Mouse (Mus musculus): ENCODE data around the gene Fsd2.
A peak's percentile ranks its signal among the peaks of the same experiment; 100 is the strongest.

Fsd2 gene

GRCm38 (mm10) chr7:81566892-81567291, at the start of gene Fsd2:
Gene Fsd2, minus strand, starts transcription at chr7:81566944.
- DNase-seq (ENCODE audit: low spot score in 2 of 2) = no peak

- DNase-seq (ENCODE audit: low spot score in 2 of 2) = no peak
These were observed 48.3 kb upstream of the Fsd2 start for GRCm38 (mm10) chr7:81615031-81615430.

DNA sequence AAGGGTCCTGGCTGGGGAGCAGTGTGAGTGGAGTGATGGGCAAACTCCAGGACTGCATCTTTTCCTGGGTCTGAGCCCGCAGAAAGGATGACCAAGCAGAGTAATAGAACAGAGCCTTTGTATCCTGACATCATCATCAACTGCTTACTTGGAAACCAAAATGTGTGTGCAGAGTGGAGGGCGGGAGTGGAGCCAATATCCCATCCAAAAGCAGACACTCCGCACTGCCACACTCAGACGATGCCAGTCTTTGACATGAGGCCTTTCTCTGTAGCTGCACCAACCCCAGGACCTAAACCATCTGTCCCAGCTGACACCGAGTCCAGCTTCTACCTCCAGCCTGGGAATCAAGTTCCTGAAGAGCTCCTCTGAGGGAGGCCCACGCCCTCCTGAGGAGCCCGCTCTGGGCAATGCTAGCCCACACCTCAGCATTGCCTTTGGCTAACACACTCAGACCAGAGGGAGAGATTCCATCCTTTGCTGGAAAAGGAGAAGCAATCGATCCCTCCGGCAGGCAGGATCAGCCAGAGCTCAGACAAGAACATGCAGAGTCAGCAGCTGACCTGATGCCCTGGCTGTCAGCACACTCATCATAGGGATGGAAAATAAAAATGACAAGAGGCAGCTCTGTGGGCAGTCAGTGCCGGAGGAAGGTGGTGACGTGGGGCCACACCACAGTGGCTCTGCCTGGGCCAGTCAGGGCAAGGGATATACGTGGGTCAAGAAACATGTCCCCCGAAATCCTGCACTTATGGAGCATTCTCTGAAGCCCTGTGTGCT, 46.3 kb upstream of the Fsd2 start:
- no peak for DNase-seq (ENCODE audit: low spot score in 2 of 2)

GRCm38 (mm10) chr7:81610125-81610524, 43.4 kb upstream of the Fsd2 start:
- DNase-seq (ENCODE audit: low spot score in 2 of 2) = no peak

GRCm38 (mm10) chr7:81606452-81606851, 39.7 kb upstream of the Fsd2 start:
- no peak for DNase-seq (ENCODE audit: low spot score in 2 of 2)

DNA sequence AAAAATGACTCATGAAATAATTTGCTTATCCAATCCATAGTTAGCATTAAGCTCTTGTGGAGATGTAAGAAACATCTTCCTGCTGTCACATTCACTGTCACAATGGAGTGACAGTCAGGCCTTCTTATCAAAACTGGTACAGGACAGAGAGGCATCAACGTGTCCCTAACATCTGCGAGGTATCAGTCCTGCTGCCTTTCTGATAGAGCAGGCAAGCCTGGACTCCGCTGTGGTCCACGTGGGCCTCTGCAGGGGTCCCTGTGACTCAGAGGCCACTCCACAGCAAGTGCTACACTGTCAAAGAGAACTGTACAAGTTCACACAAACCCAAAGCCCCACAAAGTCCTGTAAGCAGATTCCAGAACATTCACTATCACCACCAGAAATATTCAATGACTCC, 38.7 kb upstream of the Fsd2 start:
- DNase-seq (ENCODE audit: low spot score in 2 of 2) = no peak

DNA sequence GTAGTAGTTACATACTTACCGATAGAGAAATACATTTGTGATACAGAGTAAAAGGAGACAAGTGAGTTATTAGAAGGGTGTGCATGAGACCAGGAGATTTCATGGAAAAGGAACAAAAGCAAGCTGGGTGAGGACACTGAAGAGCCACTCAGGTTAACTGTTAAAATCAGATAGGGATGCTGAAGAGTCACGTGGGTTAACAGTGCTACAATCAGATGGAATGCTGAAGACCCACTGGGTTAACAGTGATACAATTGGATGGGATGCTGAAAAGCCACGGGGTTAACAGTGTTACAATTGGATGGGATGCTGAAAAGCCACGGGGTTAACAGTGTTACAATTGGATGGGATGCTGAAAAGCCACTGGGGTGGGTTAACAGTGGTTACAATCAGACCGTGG, 38.2 kb upstream of the Fsd2 start:
- no peak for DNase-seq (ENCODE audit: low spot score in 2 of 2)

- DNase-seq (ENCODE audit: low spot score in 2 of 2) = peak in 1 of 2 experiments; percentile 32
These were observed 32.9 kb upstream of the Fsd2 start for GRCm38 (mm10) chr7:81599379-81600280.

DNA sequence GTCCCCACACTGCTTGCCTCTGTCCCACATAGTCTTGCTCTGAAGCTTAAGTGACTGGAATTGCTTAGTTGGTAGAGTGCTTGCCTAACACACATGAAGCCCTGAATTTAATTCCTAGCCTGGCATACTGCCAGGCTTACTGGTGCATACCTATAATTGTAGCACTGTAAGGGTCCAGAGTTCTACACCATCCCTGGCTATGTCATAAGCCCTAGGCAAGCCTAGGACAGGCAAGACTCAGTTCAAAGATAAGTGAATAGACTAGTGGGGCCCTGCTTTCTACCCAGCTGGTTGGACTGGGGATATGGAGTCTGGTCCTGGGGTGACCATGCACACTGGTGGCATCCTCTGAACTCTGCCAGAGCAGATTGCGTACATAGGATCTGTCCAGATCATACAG, 30.9 kb upstream of the Fsd2 start:
- DNase-seq (ENCODE audit: low spot score in 2 of 2) = no peak

DNA sequence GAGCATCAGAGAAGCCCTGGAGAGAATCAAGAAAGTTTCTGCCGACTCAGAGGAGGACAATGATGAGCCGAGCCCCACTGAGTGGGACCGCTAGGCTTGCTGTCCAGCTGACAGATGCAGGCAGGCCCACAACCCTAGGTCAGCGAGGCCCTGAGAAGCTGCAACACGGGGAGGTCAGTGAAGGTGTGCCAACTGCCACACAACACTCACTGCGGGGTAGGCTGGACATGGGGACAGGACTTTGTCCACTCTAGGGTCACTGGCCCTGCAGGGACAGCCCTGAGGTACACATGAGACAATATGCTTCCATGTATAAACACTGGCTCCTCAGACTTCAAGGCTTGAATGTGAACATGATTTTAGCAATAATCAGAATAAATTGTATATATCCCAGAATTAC, 29.3 kb upstream of the Fsd2 start:
- DNase-seq (ENCODE audit: low spot score in 2 of 2) = no peak

DNA sequence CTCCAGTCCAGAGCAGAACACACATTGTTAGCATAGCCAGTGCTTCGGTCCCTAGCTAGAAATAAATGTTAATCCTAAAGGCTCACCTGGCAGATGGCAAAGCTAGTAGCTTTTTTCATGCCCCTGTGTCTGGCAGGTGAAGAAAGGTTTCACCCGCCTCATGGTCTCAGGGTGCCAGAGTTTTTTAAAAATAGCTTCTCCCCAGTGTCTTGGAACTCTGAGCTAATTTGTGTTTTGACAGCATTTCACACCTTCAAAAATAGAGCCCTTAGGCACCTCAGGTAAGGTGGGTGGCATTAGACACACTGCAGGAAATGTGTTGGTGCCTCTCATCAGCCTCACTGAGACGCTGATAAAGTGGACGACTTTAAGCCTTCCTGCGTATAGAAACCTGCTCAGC, 28.3 kb upstream of the Fsd2 start:
- DNase-seq (ENCODE audit: low spot score in 2 of 2) = no peak

DNA sequence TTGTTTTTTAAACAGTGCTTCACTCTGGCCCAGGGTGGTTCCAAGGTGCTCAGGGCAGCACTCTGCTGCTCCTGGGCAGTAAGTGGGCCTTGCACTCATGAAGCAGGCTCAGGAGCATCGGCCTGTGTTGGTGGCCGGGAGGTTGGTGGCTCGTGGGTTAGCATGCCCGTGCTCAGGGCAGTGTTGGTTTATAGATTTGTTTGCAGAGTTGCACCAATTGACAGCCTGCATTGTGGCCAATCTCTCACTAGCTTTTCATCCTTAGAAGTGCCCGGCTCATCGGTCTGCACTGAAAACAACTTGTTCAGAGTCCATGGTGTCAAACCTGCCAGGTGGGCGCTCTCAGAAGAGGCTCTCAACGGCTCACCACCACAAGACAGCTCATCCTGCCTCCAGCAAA, 26.6 kb upstream of the Fsd2 start:
- no peak for DNase-seq (ENCODE audit: low spot score in 2 of 2)

- DNase-seq (ENCODE audit: low spot score in 2 of 2) = no peak
These were observed 25.9 kb upstream of the Fsd2 start for GRCm38 (mm10) chr7:81592686-81593085.

- DNase-seq (ENCODE audit: low spot score in 2 of 2) = no peak
These were observed 20.5 kb upstream of the Fsd2 start for GRCm38 (mm10) chr7:81587238-81587637.

GRCm38 (mm10) chr7:81585326-81585725, 18.6 kb upstream of the Fsd2 start:
- no peak for DNase-seq (ENCODE audit: low spot score in 2 of 2)

GRCm38 (mm10) chr7:81583512-81583911, 16.8 kb upstream of the Fsd2 start:
- DNase-seq (ENCODE audit: low spot score in 2 of 2) = no peak

DNA sequence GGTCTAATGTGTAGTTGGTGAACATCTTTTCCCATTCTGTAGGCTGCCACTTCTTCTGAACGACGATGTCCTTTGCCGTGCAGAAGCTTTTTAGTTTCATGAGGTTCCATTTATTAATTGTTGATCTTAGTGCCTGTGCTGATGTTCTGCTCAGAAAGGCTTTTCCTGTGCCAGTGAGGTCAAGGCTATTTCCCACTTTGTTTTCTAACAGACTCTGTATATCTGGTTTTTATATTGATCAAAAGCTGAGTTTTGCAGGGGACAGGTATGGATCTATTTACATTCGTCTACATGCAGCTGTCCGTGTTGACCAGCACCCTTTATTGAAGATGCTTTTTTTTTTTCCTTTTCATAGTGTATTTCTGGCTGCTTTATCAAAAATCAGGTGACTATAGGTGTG, 12.6 kb upstream of the Fsd2 start:
- DNase-seq (ENCODE audit: low spot score in 2 of 2) = no peak

GRCm38 (mm10) chr7:81578413-81578812, 11.7 kb upstream of the Fsd2 start:
- no peak for DNase-seq (ENCODE audit: low spot score in 2 of 2)

DNA sequence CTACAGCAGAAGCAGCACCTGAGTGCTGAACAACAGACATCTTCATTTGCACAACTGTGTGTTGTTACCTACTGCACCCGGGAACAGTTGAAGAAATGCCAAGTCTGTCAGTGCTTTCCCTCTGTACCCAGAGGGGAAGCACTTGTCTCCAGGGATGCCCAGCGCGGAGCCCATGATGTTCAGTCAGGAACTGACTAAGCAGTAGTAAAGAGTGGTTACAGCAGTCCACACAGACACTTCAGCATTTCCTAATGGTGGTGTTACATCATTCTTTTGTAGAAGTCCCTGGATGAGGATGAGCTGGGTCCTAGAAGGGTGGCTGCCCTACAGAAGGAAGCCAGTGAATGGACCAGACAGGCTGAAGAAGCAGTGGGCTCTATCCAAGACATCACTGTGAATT, 11.1 kb upstream of the Fsd2 start:
- no peak for DNase-seq (ENCODE audit: low spot score in 2 of 2)

DNA sequence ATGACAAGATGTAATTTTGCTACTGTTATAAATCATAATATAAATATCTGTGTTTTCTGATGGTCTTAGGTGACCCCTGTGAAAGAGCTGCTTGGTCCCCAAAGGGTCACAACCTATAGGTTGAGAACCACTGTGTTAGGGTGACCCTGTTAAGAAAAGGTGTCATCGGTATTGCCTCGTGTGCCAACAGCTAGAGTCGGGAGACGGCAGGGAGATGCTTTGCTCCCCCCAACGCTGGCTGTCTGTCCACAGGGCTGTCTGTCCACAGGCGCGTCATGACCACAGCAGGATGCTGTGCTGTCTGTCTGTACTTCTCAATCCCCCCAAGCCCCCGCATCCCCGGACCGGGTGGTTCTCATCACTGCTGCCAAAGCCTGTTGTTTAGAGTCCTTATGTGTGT, 8.9 kb upstream of the Fsd2 start:
- no peak for DNase-seq (ENCODE audit: low spot score in 2 of 2)

DNA sequence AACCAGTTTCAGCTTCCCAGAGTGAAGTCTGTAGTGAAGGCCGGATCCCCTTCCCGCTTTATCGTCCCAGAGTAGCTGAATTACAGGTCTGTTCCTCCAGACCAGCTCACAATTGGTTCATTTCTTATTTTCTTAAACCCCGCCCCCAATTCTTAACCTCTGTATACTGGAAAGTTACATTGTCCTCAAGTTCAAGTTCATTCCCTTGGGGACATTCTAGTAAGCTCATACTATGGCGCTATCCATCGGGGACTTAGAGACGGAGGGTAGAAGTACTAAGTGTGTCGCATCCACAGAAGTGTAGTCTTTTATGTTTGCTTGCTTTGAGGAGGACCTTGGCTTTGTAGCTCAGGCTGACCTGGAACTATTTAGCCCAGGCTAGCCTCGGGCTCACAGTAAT, 7.1 kb upstream of the Fsd2 start:
- DNase-seq (ENCODE audit: low spot score in 2 of 2) = no peak

GRCm38 (mm10) chr7:81573397-81573796, 6.7 kb upstream of the Fsd2 start:
- no peak for DNase-seq (ENCODE audit: low spot score in 2 of 2)
